Mouse (Mus musculus) limb, embryonic 14.5 days (tissue): ENCODE results near the gene Mipol1. TPM values are rescaled to one million over a fixed set of nuclear protein-coding genes. Genes with fewer than 3 reads are reported as not detected.

Experiments used
- ATAC-seq: fragments of 200-750 bp; cut with Nextera tagmentation; 2 replicates; pipeline ENCODE4 v1.8.0; 2017; ENCODE audit warnings: low read depth, moderate number of reproducible peaks, moderate TSS enrichment; ENCODE audit not compliant: low FRiP score
- DNase-seq: peaks from one replicate; pipeline ENCODE4 v3.0.0-alpha.2; 2015; ENCODE audit warnings: low spot score
- H3K27ac ChIP-seq: fragments of 300-500 bp; sonication (generic); replicated peaks from 2 replicates; pipeline ENCODE4 v1.5.1; 2014; ENCODE audit warnings: low read depth, mild to moderate bottlenecking, low read length, moderate library complexity, mixed read lengths
- H3K27me3 ChIP-seq: fragments of 300-500 bp; sonication (generic); 2 replicates; pipeline ENCODE4 v1.6.1; 2014; ENCODE audit warnings: low read length, mixed read lengths; ENCODE audit not compliant: control insufficient read depth, insufficient read depth
- H3K36me3 ChIP-seq: fragments of 300-500 bp; sonication (generic); 2 replicates; pipeline ENCODE4 v1.6.1; 2014; ENCODE audit warnings: mild to moderate bottlenecking, low read length, moderate library complexity, mixed read lengths; ENCODE audit not compliant: control insufficient read depth, insufficient read depth
- H3K4me1 ChIP-seq: fragments of 300-500 bp; sonication (generic); 2 replicates; pipeline ENCODE4 v1.6.1; 2014; ENCODE audit warnings: antibody characterized with exemption, low read length, mixed read lengths; ENCODE audit not compliant: control insufficient read depth, insufficient read depth
- H3K4me2 ChIP-seq: fragments of 300-500 bp; sonication (generic); replicated peaks from 2 replicates; pipeline ENCODE4 v1.6.1; 2014; ENCODE audit warnings: low read depth, mild to moderate bottlenecking, low read length, moderate library complexity; ENCODE audit not compliant: severe bottlenecking
- H3K4me3 ChIP-seq: fragments of 300-500 bp; sonication (generic); replicated peaks from 2 replicates; pipeline ENCODE4 v1.5.1; 2014; ENCODE audit warnings: low read length
- H3K9ac ChIP-seq: fragments of 300-500 bp; sonication (generic); 2 replicates; pipeline ENCODE4 v1.6.1; 2014; ENCODE audit warnings: mild to moderate bottlenecking, low read depth, low read length, moderate library complexity; ENCODE audit not compliant: severe bottlenecking
- H3K9me3 ChIP-seq: fragments of 300-500 bp; sonication (generic); 2 replicates; pipeline ENCODE4 v1.6.1; 2016; ENCODE audit warnings: low read length; ENCODE audit not compliant: control insufficient read depth
- POLR2A ChIP-seq: fragments of 200-500 bp; IDR thresholded peaks from 2 replicates; pipeline ENCODE4 v1.8.0; 2012; ENCODE audit warnings: inconsistent platforms, mild to moderate bottlenecking, moderate library complexity, borderline replicate concordance; ENCODE audit not compliant: insufficient read depth, insufficient read length; ENCODE audit errors: extremely low read depth
- WGBS: fragments of 180-500 bp; shearing (Covaris S2); extraction: QIAGEN DNeasy Blood & Tissue Kit; methylation state at CpG from one replicate; pipeline ENCODE4 v1.1.7; 2014; 5-methylcytosine and 5-hydroxymethylcytosine counted together
- polyA plus RNA-seq, 2 experiments: library from polyadenylated mRNA; depleted of rRNA in 1 of 2; stranded (reverse) in 1 of 2; unstranded in 1 of 2; fragments of >200 nt; fragmentation: Nextera tagmentation in 1 of 2; extraction: Ambion mirVana in 1 of 2; gene quantifications; 2 replicates each; pipeline versions ENCODE4 v1.2.1 to v1.2.3; 2012 to 2014

Mipol1 gene
- polyA plus RNA-seq, 2 experiments, result 5.3 to 8.2 TPM

DNA sequence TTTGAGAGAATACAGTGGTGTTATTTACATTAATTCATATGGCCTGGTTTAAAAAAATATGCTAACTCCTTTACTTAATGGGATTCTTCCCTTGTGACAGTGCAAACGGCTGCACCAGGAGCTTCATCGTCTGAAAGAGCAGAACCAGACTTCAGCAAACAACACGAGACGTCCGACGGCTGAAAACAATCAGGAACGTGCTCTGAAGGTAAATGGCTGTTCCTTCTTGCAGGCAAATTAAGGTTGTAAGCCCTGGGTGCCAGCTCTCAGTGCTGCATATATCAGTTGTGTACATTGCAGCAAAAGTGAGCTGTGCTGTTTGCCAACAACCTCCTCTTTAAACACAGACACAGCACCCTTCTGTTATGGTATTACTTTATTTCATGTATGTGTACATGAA, 133.8 kb downstream of the Mipol1 start:
- no peak overlapping the region for H3K9ac ChIP-seq
- H3K4me1 ChIP-seq, result no peaks in the 10 kb centered on the region
- no peak for ATAC-seq
- WGBS, result 65% methylated on average over 7 of the region's 7 CpGs
- no peak overlapping the region for H3K4me2 ChIP-seq
- DNase-seq, result no peak
- H3K27ac ChIP-seq, result no peak overlapping the region
- H3K36me3 ChIP-seq, result no peaks in the 10 kb centered on the region
- no peaks in the 10 kb centered on the region for H3K27me3 ChIP-seq
- no peaks in the 10 kb centered on the region for H3K9me3 ChIP-seq
- no peak for TF ChIP-seq POLR2A
- no peak overlapping the region for H3K4me3 ChIP-seq

DNA sequence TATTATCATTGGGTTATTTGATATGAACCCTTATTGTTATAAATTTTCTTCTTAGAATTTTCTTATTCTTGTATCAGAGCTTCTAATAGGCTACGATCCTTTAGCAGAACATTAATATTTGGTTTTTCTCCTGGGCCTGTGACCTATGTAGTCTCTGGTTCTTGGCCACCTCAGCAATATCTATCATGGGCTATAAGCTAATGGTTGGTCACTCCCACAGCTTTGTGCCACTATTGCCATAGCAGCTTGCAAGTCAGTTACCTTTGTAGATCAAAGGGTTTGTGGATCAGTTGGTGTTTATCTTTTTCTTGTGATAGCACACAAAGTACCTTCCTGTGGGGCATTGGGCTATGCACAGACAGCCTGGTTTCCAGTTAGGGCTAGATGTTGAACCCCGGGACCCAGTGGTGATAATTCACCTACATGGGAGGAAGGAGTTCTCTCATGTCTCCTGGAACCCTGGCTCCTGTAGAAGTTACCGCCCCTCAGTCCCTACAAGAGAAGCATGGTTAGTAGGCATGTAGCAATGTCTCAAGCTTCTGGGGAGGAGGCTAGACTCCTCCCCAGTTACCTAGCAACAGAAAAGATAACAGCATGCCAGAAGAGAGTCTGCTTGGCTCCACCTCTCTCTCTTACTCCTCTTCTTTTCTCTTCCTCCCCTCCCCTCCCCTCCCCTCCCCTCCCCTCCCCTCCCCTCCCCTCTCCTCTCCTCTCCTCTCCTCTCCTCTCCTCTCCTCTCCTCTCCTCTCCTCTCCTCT, 141.7 kb downstream of the Mipol1 start:
- Histone ChIP-seq H3K9ac (no peak overlapping the region), H3K4me3 (no peak overlapping the region), H3K27me3 (no peaks in the 10 kb centered on the region), H3K4me1 (no peaks in the 10 kb centered on the region), H3K36me3 (no peaks in the 10 kb centered on the region), H3K9me3 (no peaks in the 10 kb centered on the region), H3K27ac (no peak overlapping the region), H3K4me2 (no peak overlapping the region)
- 89% methylated on average over 3 of the region's 3 CpGs for WGBS
- TF ChIP-seq POLR2A, result no peak
- ATAC-seq (no peak), DNase-seq (no peak)

DNA sequence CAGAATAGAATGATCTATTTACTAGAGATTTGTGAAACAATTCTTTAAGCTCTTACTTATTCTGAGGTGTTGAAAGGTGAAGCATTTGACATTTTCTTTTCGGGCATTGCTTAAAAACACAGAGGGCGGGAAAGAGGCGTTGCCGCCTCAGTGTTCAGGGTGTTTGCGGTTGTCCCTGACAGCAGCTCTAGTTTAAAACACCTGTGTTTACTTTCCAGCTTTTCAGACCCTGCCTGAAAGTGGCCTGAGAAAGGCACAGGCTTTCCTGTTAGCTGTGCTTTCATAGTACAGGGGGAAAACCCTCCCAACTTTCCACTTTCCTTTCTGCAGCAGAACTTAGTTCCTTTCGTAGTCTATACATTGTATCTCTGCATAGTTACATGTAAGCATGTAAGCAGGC, 152.6 kb downstream of the Mipol1 start:
- ATAC-seq (no peak), DNase-seq (no peak)
- H3K4me3 ChIP-seq, result no peak overlapping the region
- no peak overlapping the region for H3K4me2 ChIP-seq
- H3K27me3 ChIP-seq, result no peaks in the 10 kb centered on the region
- no peak overlapping the region for H3K27ac ChIP-seq
- H3K4me1 ChIP-seq, result no peaks in the 10 kb centered on the region
- H3K36me3 ChIP-seq, result no peaks in the 10 kb centered on the region
- TF ChIP-seq POLR2A, result no peak
- WGBS, result 39% methylated on average over 6 of the region's 6 CpGs
- H3K9me3 ChIP-seq, result no peaks in the 10 kb centered on the region
- no peak overlapping the region for H3K9ac ChIP-seq

DNA sequence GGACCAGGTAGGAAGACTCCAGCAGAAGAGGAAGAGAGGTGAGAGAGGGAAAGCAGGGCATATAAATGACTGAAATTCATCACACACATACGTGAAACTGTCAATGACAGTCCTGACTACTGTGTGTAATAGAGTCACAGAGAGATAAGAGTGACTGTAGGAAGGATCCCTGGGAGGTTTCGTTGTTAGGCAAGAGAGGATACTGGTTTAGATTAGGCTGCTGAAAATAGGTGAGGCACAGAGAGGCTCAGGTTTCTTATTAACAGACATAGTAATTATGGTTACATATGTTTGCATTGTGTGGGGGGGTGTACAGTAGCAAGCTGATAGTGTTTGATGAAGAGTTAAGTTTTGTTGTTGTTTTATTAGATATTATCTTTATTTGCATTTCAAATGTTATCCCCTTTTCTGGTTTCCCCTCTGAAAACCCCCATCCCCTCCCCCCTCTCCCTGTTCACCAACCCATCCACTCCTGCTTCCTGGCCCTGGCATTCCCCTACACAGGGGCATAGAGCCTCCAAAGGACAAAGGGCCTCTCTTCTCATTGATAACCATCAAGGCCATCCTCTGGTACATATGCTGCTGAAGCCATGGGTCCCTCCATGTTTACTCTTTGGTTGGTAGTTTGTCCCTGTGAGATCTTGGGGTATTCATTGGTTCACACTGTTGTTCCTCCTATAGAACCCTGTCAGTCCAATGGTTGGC, 157.5 kb downstream of the Mipol1 start:
- Histone ChIP-seq H3K9ac (no peak overlapping the region), H3K9me3 (no peaks in the 10 kb centered on the region), H3K36me3 (no peaks in the 10 kb centered on the region), H3K4me3 (no peak overlapping the region), H3K4me2 (no peak overlapping the region), H3K4me1 (no peaks in the 10 kb centered on the region), H3K27me3 (no peaks in the 10 kb centered on the region), H3K27ac (no peak overlapping the region)
- TF ChIP-seq POLR2A, result no peak
- no peak for DNase-seq
- 92% methylated on average over 2 of the region's 2 CpGs for WGBS
- ATAC-seq, result no peak

DNA sequence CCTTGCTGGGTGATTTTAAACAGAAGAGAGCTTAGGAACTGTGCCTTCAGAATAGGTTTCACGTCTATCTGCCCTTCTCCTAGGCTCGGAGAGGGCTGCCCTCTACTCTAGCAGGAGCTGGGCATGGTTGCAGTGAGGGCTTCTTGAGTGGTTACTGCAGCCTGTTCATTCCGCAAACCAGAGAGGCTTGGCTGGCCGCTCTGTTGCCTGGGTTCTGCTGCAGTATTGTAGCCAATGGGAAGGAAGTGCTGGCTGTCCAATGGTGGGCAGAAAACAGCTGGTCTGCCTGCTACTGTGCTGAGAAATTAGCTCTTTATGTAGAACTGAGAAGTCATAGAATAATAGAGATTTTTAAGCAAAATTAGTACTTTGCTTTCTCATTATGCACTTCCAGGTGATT, 169.3 kb downstream of the Mipol1 start:
- Histone ChIP-seq H3K27me3 (no peaks in the 10 kb centered on the region), H3K9me3 (no peaks in the 10 kb centered on the region), H3K4me2 (no peak overlapping the region), H3K4me1 (no peaks in the 10 kb centered on the region), H3K4me3 (no peak overlapping the region), H3K36me3 (no peaks in the 10 kb centered on the region), H3K27ac (no peak overlapping the region), H3K9ac (no peak overlapping the region)
- ATAC-seq (no peak), DNase-seq (no peak)
- WGBS, result 81% methylated on average over 4 of the region's 4 CpGs
- no peak for TF ChIP-seq POLR2A
